Mouse (Mus musculus): ENCODE results near the gene Tmem178. TPM values are rescaled to one million over a fixed set of nuclear protein-coding genes. Genes with fewer than 3 reads are reported as not detected.

Tmem178 gene
- 39.0 and 43.4 TPM in 2 replicates for polyA plus RNA-seq (2014; fragmentation: Nextera tagmentation; extraction: Ambion mirVana)

- peak within 1 kb of the TSS; percentile 86 for H3K4me3 ChIP-seq (ENCODE audit: low read depth, low read length)
- ATAC-seq (peak; percentile 74), DNase-seq (ENCODE audit: low spot score) (peak; percentile 54)
- peaks cover 13% of the 10 kb centered on the region for H3K4me1 ChIP-seq (ENCODE audit: control insufficient read depth, insufficient read depth, low read length)
- H3K36me3 ChIP-seq (ENCODE audit: control insufficient read depth, insufficient read depth, low read length): no peaks in the 10 kb centered on the region
- H3K9me3 ChIP-seq (replicated peaks; ENCODE audit: control insufficient read depth, low read length): no peaks in the 10 kb centered on the region
- H3K4me2 ChIP-seq (ENCODE audit: low read length): peak within 1 kb of the TSS; percentile 67
- no peaks in the 10 kb centered on the region for H3K27me3 ChIP-seq (replicated peaks; ENCODE audit: control insufficient read depth, insufficient read depth, low read length)
- peak within 1 kb of the TSS; percentile 87 for H3K27ac ChIP-seq (ENCODE audit: low read depth, low read length)
- WGBS: under 1% methylated on average over 77 of the region's 84 CpGs
- peak within 1 kb of the TSS; percentile 96 for H3K9ac ChIP-seq (ENCODE audit: low read length)
Observed at GRCm38 (mm10) chr17:80944530-80945198, at the start of gene Tmem178. Gene Tmem178 (plus strand): TSS chr17:80944632.

- no peak for DNase-seq (ENCODE audit: low spot score)
- ATAC-seq: no peak
- Histone ChIP-seq H3K4me1 (ENCODE audit: control insufficient read depth, insufficient read depth, low read length) (peaks cover 22% of the 10 kb centered on the region), H3K4me3 (ENCODE audit: low read depth, low read length) (no peak overlapping the region), H3K9me3 (replicated peaks; ENCODE audit: control insufficient read depth, low read length) (no peaks in the 10 kb centered on the region), H3K36me3 (ENCODE audit: control insufficient read depth, insufficient read depth, low read length) (no peaks in the 10 kb centered on the region), H3K27ac (ENCODE audit: low read depth, low read length) (no peak overlapping the region), H3K9ac (ENCODE audit: low read length) (no peak overlapping the region), H3K27me3 (replicated peaks; ENCODE audit: control insufficient read depth, insufficient read depth, low read length) (no peaks in the 10 kb centered on the region), H3K4me2 (ENCODE audit: low read length) (no peak overlapping the region)
- 12% methylated on average over 2 of the region's 2 CpGs for WGBS
Observed at GRCm38 (mm10) chr17:80896481-80896880, 48.0 kb upstream of the Tmem178 start.

- Histone ChIP-seq H3K27me3 (replicated peaks; ENCODE audit: control insufficient read depth, insufficient read depth, low read length) (no peaks in the 10 kb centered on the region), H3K4me2 (ENCODE audit: low read length) (no peak overlapping the region), H3K4me1 (ENCODE audit: control insufficient read depth, insufficient read depth, low read length) (peaks cover 22% of the 10 kb centered on the region), H3K9me3 (replicated peaks; ENCODE audit: control insufficient read depth, low read length) (no peaks in the 10 kb centered on the region), H3K27ac (ENCODE audit: low read depth, low read length) (peak overlapping the region; percentile 23; the same call in 1 of the 2 replicates), H3K4me3 (ENCODE audit: low read depth, low read length) (no peak overlapping the region), H3K36me3 (ENCODE audit: control insufficient read depth, insufficient read depth, low read length) (no peaks in the 10 kb centered on the region), H3K9ac (ENCODE audit: low read length) (no peak overlapping the region)
- 25% methylated on average over 9 of the region's 9 CpGs for WGBS
- peak; percentile 73 for DNase-seq (ENCODE audit: low spot score)
- ATAC-seq: peak; percentile 51; the same call in 1 of the 2 replicates
Observed at GRCm38 (mm10) chr17:80897709-80898440, 46.6 kb upstream of the Tmem178 start.

GRCm38 (mm10) chr17:80899513-80900199 lies 44.8 kb upstream of the Tmem178 start:
- DNase-seq (ENCODE audit: low spot score): peak; percentile 91

GRCm38 (mm10) chr17:80900200-80900520 lies 44.3 kb upstream of the Tmem178 start:
- H3K36me3 ChIP-seq (ENCODE audit: control insufficient read depth, insufficient read depth, low read length): no peaks in the 10 kb centered on the region
- no peaks in the 10 kb centered on the region for H3K9me3 ChIP-seq (replicated peaks; ENCODE audit: control insufficient read depth, low read length)
- no peak overlapping the region for H3K4me3 ChIP-seq (ENCODE audit: low read depth, low read length)
- no peak overlapping the region; the same call in 1 of the 2 replicates for H3K4me2 ChIP-seq (ENCODE audit: low read length)
- ATAC-seq: peak; percentile 27
- H3K9ac ChIP-seq (ENCODE audit: low read length): no peak overlapping the region
- 42% methylated on average over 2 of the region's 2 CpGs for WGBS
- H3K27me3 ChIP-seq (replicated peaks; ENCODE audit: control insufficient read depth, insufficient read depth, low read length): no peaks in the 10 kb centered on the region
- peak overlapping the region; percentile 46 for H3K27ac ChIP-seq (ENCODE audit: low read depth, low read length)
- peaks cover 22% of the 10 kb centered on the region for H3K4me1 ChIP-seq (ENCODE audit: control insufficient read depth, insufficient read depth, low read length)
- DNase-seq (ENCODE audit: low spot score): peak; percentile 25

More at GRCm38 (mm10) chr17:80899513-80900199, 44.8 kb upstream of the Tmem178 start:
- ATAC-seq: peak; percentile 74
- H3K9me3 ChIP-seq (replicated peaks; ENCODE audit: control insufficient read depth, low read length): no peaks in the 10 kb centered on the region
- H3K27me3 ChIP-seq (replicated peaks; ENCODE audit: control insufficient read depth, insufficient read depth, low read length): no peaks in the 10 kb centered on the region
- 27% methylated on average over 9 of the region's 9 CpGs for WGBS
- no peak overlapping the region for H3K9ac ChIP-seq (ENCODE audit: low read length)
- H3K4me1 ChIP-seq (ENCODE audit: control insufficient read depth, insufficient read depth, low read length): peaks cover 22% of the 10 kb centered on the region
- peak overlapping the region; percentile 46 for H3K27ac ChIP-seq (ENCODE audit: low read depth, low read length)
- peak overlapping the region; percentile 16; the same call in 1 of the 2 replicates for H3K4me2 ChIP-seq (ENCODE audit: low read length)
- no peaks in the 10 kb centered on the region for H3K36me3 ChIP-seq (ENCODE audit: control insufficient read depth, insufficient read depth, low read length)
- no peak overlapping the region for H3K4me3 ChIP-seq (ENCODE audit: low read depth, low read length)

GRCm38 (mm10) chr17:80901885-80902284 lies 42.5 kb upstream of the Tmem178 start:
- Histone ChIP-seq H3K27ac (ENCODE audit: low read depth, low read length) (no peak overlapping the region), H3K9me3 (replicated peaks; ENCODE audit: control insufficient read depth, low read length) (no peaks in the 10 kb centered on the region), H3K4me1 (ENCODE audit: control insufficient read depth, insufficient read depth, low read length) (peaks cover 22% of the 10 kb centered on the region), H3K36me3 (ENCODE audit: control insufficient read depth, insufficient read depth, low read length) (no peaks in the 10 kb centered on the region), H3K4me3 (ENCODE audit: low read depth, low read length) (no peak overlapping the region), H3K27me3 (replicated peaks; ENCODE audit: control insufficient read depth, insufficient read depth, low read length) (no peaks in the 10 kb centered on the region), H3K9ac (ENCODE audit: low read length) (no peak overlapping the region), H3K4me2 (ENCODE audit: low read length) (no peak overlapping the region)
- 84% methylated on average over 6 of the region's 6 CpGs for WGBS
- DNase-seq (ENCODE audit: low spot score) (no peak), ATAC-seq (no peak)

- H3K9me3 ChIP-seq (replicated peaks; ENCODE audit: control insufficient read depth, low read length): no peaks in the 10 kb centered on the region
- H3K27ac ChIP-seq (ENCODE audit: low read depth, low read length): no peak overlapping the region
- 75% methylated on average over 11 of the region's 11 CpGs for WGBS
- H3K36me3 ChIP-seq (ENCODE audit: control insufficient read depth, insufficient read depth, low read length): no peaks in the 10 kb centered on the region
- no peak overlapping the region for H3K4me2 ChIP-seq (ENCODE audit: low read length)
- no peaks in the 10 kb centered on the region for H3K27me3 ChIP-seq (replicated peaks; ENCODE audit: control insufficient read depth, insufficient read depth, low read length)
- no peak for DNase-seq (ENCODE audit: low spot score)
- no peak overlapping the region for H3K4me3 ChIP-seq (ENCODE audit: low read depth, low read length)
- H3K4me1 ChIP-seq (ENCODE audit: control insufficient read depth, insufficient read depth, low read length): peaks cover 19% of the 10 kb centered on the region
- ATAC-seq: no peak
- H3K9ac ChIP-seq (ENCODE audit: low read length): no peak overlapping the region
Observed at GRCm38 (mm10) chr17:80903121-80903875, 41.1 kb upstream of the Tmem178 start.

- Histone ChIP-seq H3K4me3 (ENCODE audit: low read depth, low read length) (no peak overlapping the region), H3K9ac (ENCODE audit: low read length) (no peak overlapping the region), H3K4me1 (ENCODE audit: control insufficient read depth, insufficient read depth, low read length) (peaks cover 11% of the 10 kb centered on the region), H3K27ac (ENCODE audit: low read depth, low read length) (no peak overlapping the region), H3K36me3 (ENCODE audit: control insufficient read depth, insufficient read depth, low read length) (no peaks in the 10 kb centered on the region), H3K27me3 (replicated peaks; ENCODE audit: control insufficient read depth, insufficient read depth, low read length) (no peaks in the 10 kb centered on the region), H3K9me3 (replicated peaks; ENCODE audit: control insufficient read depth, low read length) (no peaks in the 10 kb centered on the region), H3K4me2 (ENCODE audit: low read length) (no peak overlapping the region)
- 62% methylated on average over 5 of the region's 5 CpGs for WGBS
- DNase-seq (ENCODE audit: low spot score) (no peak), ATAC-seq (no peak)
Observed at GRCm38 (mm10) chr17:80904061-80904460, 40.4 kb upstream of the Tmem178 start.

All from forebrain, embryonic 14.5 days (tissue).